Mouse (Mus musculus) gastrocnemius, postnatal 36 days (tissue): ENCODE data around the gene Hspb8. TPM values are rescaled to one million over a fixed set of nuclear protein-coding genes. Genes with fewer than 3 reads are reported as not detected.
"Not testable (repeated sequence)": the region's sequence is repeated elsewhere in the genome, so short reads cannot be mapped to it uniquely, and the experiment has no call there.

Source experiments
- DNase-seq, 2 experiments: peaks; one replicate each; pipeline ENCODE4 v3.0.0; 2022
- intact Hi-C: fragments of 180-260 bp; cut with DNase I; formaldehyde crosslinking; loops from one replicate; pipeline ENCODE4 v1.15.1; 2025
- total RNA-seq, 2 experiments: library from RNA; stranded (reverse); gene quantifications; 2 replicates each; pipeline ENCODE4 v1.2.3; 2021

Hspb8 gene
- total RNA-seq, 2 experiments from 2014 or later = 212 to 260 TPM

DNA sequence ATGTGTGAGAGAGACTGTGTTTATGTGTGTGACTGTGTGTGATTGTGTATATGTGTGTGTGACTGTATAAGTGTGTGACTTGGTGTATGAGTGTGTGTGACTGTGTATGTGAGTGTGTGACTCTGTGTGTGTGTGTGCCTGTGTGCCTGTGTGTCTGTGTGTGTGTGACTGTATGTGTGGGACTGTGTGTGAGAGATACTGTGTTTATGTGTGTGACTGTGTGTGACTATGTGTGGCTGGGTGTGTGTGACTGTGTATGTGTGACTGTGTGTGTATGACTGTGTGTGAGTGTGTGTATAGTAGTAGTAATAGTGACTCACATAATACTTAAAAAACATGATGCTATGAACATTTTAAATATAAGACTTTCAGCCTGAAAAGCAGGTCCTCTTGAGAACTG is 13.5 kb upstream of the Hspb8 start:
- DNase-seq = no peak
- intact Hi-C loops = no loop called here

DNA sequence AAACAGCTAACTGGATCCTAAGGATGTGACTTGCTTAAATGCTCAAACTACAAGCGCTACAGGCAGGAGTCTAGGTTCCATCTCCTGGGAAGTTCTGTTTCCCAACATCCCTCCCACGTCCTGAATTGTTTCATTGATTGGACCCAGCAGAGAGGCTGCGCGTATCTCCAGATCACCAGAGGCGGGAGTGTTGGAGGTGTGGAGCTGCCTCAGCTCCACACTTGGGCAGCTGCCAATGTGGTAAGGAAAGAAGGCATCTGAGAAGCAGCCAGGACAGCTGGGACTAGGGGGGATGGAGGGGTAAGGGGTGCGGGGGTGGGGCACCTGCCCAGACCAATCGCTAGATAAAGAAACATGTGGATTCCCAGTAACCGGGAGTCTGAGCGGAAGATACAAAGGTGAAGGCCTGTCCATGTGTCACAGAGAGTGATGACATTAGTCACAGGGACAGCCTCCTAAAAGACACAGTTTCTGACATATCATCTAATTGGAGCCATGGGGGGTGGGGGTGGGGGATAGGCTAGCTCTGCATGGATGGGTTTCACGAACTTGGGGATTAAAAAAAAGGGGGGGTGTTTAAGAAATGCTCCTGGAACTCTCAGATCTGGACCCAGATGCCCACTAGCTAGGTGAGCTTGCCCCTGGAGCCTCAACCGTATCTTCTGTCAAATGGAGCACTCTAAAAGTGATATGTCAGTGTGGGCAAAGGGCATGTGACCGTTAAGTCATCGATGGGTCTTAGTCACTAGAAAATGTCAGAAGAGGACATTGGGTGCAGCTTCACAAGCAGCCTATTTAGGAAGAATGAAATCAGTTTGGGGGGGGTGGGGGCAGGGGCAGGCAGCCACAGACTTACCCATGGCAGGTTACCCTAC is 12.5 kb upstream of the Hspb8 start:
- intact Hi-C loops = no loop called here

DNA sequence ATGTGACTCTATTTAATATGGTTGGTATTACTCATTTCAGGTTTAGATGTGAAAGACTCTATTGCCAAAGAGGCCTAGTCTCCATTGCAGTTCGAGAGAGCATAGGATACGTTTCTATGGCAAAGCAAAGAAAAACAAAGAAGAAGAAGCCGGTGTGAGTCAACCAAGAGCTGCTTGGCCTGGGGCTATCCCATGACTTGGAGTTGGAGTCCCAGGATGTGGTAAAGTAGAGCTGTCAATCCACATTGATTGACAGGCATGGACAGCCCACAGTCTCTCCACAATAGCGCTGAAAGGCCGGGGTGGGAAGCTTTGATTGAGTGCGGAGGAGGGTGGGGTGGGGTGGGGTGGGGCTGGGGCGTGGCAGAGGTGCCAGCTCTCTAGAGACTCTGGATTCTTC is 10.2 kb upstream of the Hspb8 start:
- intact Hi-C loops = no loop called here
- DNase-seq = no peak

More for the DNA sequence above, 12.5 kb upstream of the Hspb8 start:
- peak in 1 of 2 experiments; percentile 45 for DNase-seq

DNA sequence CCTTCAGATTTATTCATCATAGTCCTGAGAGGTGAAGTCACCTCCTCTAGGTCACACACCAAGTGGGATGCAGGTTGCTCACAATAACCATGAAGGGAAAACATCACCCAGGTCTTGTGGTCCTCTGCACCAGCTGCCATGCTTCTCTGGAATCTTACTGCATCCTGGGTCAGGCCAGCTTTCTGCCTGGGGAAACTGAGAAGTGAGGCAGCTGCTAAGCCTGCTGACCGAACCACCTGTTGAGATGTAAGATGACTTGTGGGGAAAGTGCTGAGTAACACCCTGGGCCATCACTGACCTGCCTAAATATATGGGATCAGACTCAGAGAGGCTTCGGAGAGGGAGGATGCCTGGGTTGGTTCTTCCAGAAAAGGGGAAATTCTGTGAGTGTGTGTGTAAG is 4.0 kb upstream of the Hspb8 start:
- DNase-seq = no peak
- intact Hi-C loops = no loop called here

DNA sequence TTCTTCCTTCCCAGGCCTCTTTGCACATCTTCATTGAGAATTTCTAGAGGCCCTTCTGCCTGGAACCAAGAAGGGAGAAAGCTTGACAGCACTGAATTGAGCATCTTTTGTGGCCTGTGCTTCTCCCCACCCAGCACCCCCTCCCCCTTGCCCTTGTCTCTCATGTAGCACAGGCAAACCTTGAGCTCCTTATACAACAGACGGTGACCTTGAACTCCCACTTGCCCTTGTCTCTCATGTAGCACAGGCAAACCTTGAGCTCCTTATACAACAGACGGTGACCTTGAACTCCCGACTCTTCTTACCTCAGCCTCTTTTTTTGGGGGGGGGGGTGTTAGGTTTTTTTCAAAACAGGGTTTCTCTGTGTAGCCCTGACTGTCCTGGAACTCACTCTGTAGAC is 3.0 kb upstream of the Hspb8 start:
- intact Hi-C loops, DNase-seq: not testable (repeated sequence)

DNA sequence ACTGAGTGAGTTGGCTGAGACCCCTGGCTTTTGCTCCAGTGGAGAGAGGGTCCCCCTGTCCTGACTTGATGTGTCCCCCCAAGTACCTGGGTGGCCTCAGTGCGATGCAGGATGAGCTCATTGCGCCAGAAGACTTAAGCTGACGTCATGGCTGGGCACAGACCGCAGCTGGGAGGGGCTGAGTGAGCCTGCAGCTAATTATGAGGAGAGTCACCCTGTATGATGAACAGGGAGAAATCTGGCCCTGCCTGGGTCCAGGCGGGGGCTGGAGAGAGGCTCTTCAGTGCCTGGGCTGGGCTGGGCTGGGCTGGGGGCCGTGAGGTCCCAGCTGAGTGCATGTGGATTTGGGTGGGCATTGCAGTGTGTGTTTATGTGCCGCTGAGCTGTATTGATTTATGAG is 2.6 kb upstream of the Hspb8 start:
- intact Hi-C loops = no loop called here
- DNase-seq = peak; percentile 46 to 52

DNA sequence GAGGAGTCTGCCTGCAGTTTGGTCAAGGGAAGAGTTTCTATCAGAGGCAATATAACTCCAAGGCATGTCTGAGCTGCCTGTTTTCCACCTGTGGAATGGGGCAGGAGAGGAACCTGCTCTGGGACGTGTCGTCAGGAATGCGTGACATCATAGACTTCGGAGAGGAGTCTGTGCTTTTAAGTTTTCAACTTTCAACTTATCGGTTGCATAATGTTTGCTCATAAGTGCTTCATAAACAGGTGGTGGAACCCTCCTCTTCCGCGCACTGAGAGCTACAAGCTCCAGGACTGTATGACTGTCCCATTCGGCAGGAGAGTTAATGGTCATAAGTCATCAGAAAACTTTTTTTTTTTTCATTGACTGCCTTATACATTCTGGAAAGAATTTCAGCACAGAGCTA is 1.1 kb upstream of the Hspb8 start:
- intact Hi-C loops = loop anchor here (2.0 kb wide), 1 partner anchor 387 kb away; no protein-coding TSS in a partner anchor
- no peak for DNase-seq

DNA sequence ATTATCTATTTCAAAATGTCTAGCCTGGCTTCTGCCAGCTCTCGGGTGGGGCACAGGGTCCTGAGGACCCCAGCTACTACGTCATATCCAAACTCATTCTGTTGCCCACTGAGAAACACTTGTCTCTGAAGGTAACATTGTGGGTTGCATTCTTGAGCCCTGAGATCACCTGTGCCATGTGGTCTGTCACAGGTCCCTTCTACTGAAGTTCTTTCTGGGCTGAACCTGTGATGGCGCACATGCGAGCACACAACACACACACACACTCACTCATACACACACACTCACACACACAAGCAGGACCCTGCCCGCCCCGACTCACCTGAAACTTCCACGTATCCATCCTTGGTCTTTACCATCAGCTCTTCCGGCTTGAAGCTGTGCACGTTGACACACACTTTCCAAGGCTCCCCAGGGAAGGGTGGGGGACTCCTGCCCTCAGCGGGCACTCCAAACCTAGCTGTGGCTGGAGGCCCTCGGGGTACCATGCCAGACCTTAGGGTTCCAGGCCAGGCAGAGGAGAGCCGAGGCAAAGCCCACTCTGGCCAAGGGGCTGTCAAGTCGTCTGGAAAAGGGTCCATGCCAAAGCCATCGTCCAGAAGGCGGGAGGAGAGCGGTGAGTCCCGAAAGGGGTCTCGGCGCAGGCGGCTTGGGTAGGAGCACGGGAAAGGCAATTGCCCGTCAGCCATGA is 728 bp downstream of the Hspb8 start:
- peak in 1 of 2 experiments; percentile 34 for DNase-seq
- intact Hi-C loops = loop anchor here (1.0 to 2.0 kb wide), 2 partner anchors 21 to 385 kb away; no protein-coding TSS in a partner anchor

DNA sequence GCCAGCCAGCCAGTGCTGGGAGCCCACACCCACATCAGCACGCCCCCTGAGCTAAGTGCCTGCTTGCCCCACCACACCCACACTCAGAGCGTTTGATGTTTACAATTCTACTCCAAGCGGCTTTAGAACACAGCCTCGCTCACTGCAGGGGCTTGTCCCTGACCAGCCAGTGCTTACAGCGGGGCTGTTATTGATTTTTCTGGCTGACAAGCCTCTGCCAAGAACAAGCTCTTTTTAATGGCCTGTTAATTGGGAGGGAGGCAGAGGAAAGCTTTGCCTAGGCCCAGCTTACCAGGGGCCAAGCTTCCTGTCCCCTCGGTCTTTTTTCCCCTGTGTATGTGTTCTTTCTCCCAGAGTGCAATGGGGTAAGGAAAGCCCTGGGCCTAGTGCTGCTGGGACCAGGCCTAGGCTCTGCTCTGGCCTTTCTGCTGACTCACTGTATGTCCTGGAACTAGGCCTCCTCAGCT is 1.9 kb downstream of the Hspb8 start:
- DNase-seq = peak; percentile 39 to 45
- intact Hi-C loops = no loop called here

DNA sequence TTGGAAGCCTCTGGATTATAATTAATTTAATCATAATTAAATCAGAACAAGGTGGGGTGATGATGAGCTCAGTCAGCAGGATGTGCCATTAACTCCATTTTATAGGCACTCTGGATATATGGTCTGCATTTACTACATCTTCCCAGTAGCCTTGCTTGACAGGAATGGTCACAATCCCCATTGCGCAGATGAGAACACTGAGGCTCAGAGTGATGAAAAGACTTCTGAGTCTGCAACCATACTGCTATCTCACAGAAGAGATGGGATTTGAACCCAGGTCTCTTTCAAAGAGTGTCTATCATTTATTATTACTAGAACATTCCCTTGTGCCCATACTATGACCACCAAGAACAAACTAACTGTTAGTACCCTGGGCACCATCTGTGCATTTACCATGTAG is 2.5 kb downstream of the Hspb8 start:
- no peak for DNase-seq

DNA sequence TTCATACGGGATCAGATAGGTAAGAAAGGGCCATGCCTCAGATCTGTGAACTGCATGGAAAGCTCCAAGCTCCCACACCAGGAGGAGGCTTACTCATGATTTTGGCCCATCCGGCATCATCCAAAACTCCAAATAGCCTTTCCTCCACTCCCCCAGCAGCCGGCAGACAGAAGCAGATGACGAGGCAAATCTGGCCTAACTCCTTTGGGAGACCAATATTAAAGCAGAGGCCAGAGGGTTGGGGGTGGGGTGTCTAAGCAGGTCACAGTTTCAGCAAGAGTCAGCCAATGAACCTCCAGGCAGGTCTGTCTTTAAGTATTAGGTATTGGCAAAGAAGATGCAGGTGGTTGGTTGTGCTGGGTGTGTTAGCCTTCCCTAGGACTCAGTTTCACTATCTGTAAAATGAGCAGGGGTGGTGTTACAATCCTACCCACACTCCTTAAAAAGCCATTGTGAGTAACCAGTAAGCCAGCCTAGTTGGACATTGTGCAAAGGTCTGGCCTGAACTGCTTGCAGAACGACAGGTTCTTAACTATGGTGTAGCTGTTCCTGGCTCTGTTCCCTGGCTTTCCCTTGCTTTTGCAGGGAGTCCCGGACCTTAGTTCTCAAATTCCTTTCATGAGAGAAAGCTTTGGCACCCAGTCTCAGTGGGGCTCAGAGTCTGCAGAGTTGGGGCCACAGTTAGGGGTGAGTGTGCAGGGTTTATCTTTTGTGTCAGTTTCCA is 3.2 kb downstream of the Hspb8 start:
- intact Hi-C loops = no loop called here
- DNase-seq = peak; percentile 37

More for the DNA sequence above, 2.5 kb downstream of the Hspb8 start:
- intact Hi-C loops = no loop called here

DNA sequence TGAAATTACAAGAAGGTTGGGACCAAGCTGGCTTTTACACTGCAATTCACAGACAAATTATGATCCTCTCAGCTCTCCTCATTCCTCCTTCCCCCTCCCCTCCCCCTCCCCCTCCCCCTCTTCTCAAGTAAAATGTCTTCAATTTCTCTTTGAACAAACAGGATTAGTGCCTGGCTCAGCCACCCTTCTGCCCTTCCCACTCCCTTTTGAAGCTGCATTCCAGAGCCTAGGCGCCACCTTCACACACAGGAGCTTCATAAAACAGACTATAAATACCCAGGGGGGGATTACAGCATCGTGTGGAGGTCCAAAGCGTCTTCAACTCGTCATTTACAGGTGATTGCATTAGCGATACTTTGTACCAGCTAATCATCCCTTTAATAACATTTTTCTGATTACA is 6.5 kb downstream of the Hspb8 start:
- no peak for DNase-seq
- intact Hi-C loops = no loop called here

DNA sequence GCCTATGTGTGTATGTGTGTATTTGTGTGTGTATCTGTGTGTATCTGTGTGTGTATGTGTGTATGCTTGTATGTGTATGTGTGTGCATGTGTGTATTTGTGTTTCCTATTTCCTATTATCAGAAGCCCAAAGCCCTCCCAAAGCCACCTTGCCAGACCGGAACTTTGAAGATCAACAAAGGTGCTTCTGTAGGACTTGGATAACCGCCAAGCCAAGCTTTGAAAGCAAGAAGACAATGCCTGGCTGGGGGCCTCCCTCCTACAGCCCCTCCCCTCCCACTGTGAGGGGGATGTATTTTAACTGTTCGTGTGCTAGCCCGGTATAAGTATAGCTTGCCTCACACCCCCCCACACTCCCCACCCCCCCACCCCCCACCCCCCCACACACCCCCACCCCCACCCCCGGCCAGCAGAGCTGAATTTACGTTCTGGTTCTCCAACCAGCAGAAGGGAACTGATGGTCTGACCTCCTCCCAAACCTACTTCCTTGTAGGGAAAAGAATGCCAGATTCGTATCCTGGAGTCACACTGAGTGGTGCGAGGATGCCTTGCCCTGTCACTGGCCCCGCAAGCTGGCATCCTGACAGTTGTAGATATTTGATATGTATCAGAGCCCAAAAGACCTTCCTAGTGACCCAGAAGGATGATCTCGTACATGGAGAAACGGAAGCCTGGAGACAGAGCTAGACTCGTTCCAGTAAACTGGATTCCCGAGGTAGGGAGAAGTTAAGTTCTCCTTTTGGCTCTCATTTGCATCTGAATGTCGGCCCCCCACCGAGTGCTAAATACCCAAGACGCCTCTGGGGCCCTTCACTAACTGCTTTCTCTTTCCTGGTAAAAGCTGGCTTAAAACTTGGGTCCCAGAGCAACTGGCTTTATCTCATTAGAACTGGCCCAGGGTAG is 12.7 kb downstream of the Hspb8 start:
- intact Hi-C loops = no loop called here
- no peak for DNase-seq

DNA sequence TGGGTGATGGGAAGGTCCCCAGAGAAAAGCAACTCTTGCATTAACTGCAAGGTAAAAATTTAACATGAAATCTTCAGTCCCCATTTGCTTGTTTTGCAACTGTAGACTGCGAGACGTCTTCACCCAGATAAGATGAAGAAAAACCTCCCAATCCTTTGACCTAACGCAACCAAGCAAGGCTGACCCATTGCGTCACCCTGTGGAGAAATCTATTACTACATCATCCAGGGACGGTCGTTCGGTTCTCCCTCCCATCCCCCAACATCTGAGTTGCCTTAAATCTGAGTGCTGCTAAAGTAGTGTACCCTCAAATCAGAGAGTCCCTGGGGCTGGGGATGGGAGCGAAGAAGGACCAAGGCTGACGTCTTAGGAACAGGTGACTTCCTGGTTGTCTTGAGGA is 13.7 kb downstream of the Hspb8 start:
- intact Hi-C loops = no loop called here
- DNase-seq = no peak

DNA sequence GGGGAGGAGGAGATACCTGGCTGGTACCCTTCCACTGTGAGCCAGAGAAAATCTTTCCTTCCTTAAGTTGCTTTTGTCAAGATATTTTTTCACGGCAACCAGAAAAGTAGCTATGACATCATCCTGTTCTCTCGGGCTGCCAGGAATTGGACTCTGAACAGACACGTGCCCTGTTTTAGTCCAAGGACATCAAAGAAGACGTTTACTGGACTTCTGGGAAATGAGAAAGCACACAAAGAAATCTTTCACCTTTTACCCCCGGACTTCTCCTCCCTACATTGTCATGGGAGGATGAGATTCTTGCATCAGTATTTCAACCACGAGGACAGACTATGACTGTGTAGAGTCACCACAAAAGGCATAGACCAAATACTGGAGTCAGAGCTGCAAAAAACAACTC is 14.7 kb downstream of the Hspb8 start:
- no peak for DNase-seq
- intact Hi-C loops = no loop called here

DNA sequence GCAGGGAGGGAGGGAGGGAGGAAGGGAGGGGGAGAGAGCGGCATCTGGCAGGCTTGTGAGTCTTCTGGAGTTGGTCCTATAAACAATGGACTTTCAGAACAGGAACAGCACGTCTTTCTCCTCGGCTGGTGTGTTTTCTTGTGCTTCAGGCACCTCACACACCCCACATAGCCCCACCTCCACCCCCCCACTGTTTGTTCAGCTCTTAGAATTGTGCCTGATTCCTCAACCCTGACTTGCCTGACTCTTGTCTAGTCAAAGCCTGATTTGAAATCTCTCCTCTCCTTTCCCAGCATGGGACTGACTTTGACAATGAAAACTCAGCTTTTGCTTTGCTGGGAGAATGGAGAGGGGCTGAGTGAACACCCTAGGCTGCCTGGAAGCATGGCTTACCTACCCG is 15.3 kb downstream of the Hspb8 start:
- intact Hi-C loops = no loop called here

DNA sequence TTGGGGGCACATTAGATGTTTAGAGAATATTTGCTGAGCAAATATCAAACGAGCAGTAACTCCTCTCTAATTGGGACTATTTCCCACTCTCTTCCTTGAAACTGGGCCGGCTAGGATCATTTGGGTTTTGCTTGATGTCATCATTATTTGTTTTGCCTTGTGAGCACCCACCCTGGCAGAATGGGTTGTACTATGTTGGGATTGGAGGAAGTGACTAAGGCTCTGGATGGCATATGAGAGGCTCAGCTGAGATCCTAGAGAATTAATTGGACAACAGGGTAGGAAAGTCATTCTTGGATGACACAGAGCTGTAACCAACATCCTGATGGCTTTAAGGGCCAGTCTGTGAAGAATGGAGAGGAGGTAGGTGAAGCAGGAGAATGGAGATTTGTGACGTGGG is 16.2 kb downstream of the Hspb8 start:
- DNase-seq = no peak
- intact Hi-C loops = no loop called here

More for the DNA sequence above, 15.3 kb downstream of the Hspb8 start:
- DNase-seq = peak in 1 of 2 experiments; percentile 6

DNA sequence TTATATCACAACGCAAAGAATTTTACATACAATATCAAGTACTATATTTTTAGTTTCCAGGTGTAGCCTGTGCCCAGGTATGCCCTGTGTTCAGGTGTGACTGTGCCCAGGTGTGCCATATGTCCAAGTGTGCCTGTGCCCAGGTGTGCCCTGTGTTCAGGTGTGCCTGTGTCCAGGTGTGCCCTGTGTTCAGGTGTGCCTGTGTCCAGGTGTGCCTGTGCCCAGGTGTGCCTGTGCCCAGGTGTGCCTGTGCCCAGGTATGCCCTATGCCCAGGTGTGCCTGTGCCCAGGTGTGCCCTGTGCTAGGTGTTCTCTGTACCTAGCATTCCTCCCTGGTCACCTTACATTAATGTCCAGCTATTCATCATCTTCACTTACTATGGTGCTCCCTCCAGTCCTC is 16.7 kb downstream of the Hspb8 start:
- intact Hi-C loops = no loop called here

DNA sequence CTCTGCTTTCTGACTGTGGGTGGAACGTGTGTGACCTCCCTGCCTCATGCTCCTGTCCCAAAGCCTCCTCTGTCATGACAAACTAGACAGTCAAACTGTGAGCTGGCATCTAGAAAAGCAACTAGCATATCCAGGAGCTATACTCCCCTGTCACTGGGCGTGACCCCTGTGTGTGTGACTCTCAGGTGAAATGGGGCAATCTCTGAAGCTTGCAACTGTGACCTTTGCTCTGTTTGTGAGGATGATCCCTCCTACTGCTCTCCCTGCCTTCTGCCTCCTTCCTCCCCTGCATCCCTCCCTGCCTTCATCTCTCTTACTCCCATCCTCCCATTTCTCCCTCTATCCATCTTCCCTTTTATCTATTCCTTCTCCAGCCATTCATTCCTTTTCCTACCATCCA is 18.6 kb downstream of the Hspb8 start:
- intact Hi-C loops = no loop called here
- DNase-seq = no peak

More for the DNA sequence above, 16.7 kb downstream of the Hspb8 start:
- DNase-seq = no peak

DNA sequence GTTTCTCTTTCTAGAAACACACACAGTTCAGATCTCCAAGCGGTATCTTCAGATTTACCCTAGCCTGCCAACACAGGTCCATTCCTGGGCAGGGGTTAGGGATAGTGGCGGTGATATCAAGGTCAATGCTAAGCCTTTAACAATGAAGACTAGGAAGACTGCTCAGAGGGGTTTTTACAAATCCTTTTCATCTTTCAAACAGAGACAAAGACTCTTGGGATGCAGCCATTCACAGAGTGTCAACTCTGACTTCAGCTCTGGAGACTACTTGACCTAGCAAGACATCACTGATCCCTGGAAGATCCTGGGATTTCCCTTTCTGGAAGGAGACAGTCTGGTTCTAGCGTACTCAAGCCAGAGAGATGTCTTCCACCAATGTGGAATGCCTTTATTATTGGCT is 21.9 kb downstream of the Hspb8 start:
- intact Hi-C loops = no loop called here
- no peak for DNase-seq
